Mouse (Mus musculus): ENCODE data around the gene Ngef. TPM values are rescaled to one million over a fixed set of nuclear protein-coding genes. Genes with fewer than 3 reads are reported as not detected.
A peak's percentile ranks its signal among the peaks of the same experiment; 100 is the strongest.

The Ngef gene
- polyA plus RNA-seq, 1 experiment from 2014 or later: 31.8 TPM

DNA sequence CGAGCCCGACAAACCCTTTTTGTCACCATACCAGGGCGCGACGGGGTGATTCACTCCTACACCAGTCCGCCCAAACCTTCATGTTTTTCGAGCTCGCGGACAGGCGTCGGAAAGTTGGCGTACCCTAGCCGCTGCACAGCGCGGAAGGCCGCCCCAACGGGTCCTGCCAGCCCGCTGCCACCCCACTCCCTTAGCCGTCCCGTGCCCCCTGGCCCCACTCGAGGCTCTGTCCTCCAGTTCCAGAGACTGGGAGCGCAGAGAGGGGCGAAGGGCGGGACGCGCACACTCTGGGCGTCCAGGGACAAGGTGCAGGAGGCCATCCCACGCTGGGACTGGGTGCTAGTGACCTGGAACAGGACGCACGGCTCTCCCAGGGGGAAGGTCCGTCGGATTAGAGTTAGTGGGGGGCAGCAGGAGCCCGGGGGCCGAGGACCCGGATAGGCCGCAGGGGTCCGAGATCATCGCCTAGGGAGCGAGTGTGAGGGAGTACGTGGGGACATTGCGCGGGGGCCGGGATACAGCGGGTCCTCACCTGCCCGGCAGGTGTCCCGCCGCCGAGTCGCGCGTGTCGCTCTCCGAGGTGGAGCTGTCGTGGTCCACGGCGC, 64.0 kb downstream of the Ngef start, which contains the start of gene Neu2:
Gene Neu2 (plus strand): TSS at position 329 of the 605 bp plus-strand sequence.
- Histone ChIP-seq H3K4me2 (ENCODE audit: low read length) (peak within 1 kb of the TSS; percentile 87), H3K4me1 (ENCODE audit: control insufficient read depth, insufficient read depth, low read length) (peaks cover 10% of the 10 kb centered on the region), H3K27ac (ENCODE audit: low read length) (peak within 1 kb of the TSS; percentile 54), H3K9ac (ENCODE audit: low read depth, low read length) (peak within 1 kb of the TSS; percentile 77), H3K27me3 (ENCODE audit: control insufficient read depth, insufficient read depth, low read depth, low read length) (peaks cover 5% of the 10 kb centered on the region), H3K4me3 (ENCODE audit: low read depth, low read length) (peak within 1 kb of the TSS; percentile 67), H3K9me3 (replicated peaks; ENCODE audit: control insufficient read depth, low read length, poor library complexity, severe bottlenecking) (no peaks in the 10 kb centered on the region), H3K36me3 (ENCODE audit: control insufficient read depth, insufficient read depth, low read length) (no peaks in the 10 kb centered on the region)
- WGBS: 1% methylated on average over 51 of the region's 56 CpGs
- peak; percentile 70 for ATAC-seq

DNA sequence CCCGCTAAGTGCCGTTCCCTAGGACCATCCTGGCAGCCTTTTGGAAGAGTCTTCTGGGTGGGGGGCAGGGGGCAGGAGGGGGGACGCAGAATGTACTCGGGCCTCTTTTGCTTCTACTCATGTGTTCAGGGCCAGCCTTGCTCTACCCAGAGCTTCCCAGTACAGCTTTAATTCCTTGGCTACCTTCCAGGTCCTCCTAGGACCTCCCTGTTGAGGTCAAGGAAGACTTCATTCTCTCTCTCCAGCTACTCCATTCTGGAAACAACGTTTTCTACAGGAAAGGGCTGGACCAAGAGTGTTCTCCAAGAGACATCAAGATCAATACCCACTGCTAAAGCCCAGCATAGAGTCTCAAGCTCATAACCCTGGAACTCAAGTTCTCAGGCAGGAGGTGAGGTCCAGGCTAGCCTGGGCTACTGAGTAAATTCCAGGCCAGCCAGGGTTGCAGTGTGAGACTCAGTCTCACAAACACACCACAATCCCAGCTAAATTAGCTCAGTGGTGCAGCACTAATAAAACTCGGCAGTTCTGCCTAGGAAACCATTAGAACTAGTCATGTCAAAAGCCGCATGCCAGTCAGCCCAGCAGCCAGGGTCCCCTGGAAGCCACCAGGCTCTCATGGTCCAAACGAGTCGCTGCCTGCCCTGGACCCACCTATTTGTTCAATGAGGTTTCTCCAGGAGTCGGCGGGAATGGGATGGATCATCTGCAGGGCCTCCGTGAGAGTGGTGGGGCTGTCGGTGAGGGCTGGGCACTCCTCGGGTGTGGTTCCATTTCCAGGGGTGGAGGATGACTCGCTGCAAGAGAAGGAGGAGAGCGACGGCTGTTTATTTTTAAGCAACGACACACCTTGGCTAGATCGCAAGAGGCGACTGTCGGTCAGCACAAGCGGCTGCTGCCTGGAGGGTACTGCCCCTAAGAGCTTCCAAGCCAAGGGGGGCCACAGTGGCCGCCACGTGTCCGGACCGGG, 64.8 kb downstream of the Ngef start:
- H3K4me1 ChIP-seq (ENCODE audit: control insufficient read depth, insufficient read depth, low read length): peaks cover 10% of the 10 kb centered on the region
- 21% methylated on average over 26 of the region's 26 CpGs for WGBS
- no peaks in the 10 kb centered on the region for H3K9me3 ChIP-seq (replicated peaks; ENCODE audit: control insufficient read depth, low read length, poor library complexity, severe bottlenecking)
- no peak overlapping the region for H3K27ac ChIP-seq (ENCODE audit: low read length)
- H3K4me3 ChIP-seq (ENCODE audit: low read depth, low read length): peak overlapping the region; percentile 67
- H3K27me3 ChIP-seq (ENCODE audit: control insufficient read depth, insufficient read depth, low read depth, low read length): peaks cover 5% of the 10 kb centered on the region
- H3K4me2 ChIP-seq (ENCODE audit: low read length): peak overlapping the region; percentile 87
- H3K9ac ChIP-seq (ENCODE audit: low read depth, low read length): peak overlapping the region; percentile 77
- no peaks in the 10 kb centered on the region for H3K36me3 ChIP-seq (ENCODE audit: control insufficient read depth, insufficient read depth, low read length)
- no peak for ATAC-seq

DNA sequence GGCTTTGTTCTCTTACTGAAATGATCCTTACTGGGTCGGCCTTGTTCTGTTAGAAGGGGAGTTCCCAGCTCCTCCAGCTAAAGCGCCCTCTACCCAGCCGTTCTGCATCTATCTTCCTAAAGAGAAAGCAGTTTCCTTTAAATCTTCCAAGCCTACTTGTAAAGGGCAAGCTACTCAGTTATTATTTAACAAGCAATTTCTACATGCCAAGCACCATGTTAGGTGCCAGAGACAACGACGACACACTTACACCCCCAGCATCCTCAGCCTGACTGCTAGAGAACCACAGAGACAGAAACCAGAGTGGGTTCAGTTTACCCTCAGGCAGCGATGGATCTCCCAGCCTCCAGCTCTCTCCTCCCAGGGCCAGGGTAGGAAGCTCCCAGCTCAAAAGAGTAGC, 65.8 kb downstream of the Ngef start:
- Histone ChIP-seq H3K4me2 (ENCODE audit: low read length) (no peak overlapping the region), H3K4me3 (ENCODE audit: low read depth, low read length) (no peak overlapping the region), H3K36me3 (ENCODE audit: control insufficient read depth, insufficient read depth, low read length) (no peaks in the 10 kb centered on the region), H3K9ac (ENCODE audit: low read depth, low read length) (no peak overlapping the region), H3K27ac (ENCODE audit: low read length) (no peak overlapping the region), H3K27me3 (ENCODE audit: control insufficient read depth, insufficient read depth, low read depth, low read length) (peaks cover 5% of the 10 kb centered on the region), H3K4me1 (ENCODE audit: control insufficient read depth, insufficient read depth, low read length) (peaks cover 10% of the 10 kb centered on the region), H3K9me3 (replicated peaks; ENCODE audit: control insufficient read depth, low read length, poor library complexity, severe bottlenecking) (no peaks in the 10 kb centered on the region)
- ATAC-seq: no peak
- WGBS: 58% methylated on average over 6 of the region's 6 CpGs

DNA sequence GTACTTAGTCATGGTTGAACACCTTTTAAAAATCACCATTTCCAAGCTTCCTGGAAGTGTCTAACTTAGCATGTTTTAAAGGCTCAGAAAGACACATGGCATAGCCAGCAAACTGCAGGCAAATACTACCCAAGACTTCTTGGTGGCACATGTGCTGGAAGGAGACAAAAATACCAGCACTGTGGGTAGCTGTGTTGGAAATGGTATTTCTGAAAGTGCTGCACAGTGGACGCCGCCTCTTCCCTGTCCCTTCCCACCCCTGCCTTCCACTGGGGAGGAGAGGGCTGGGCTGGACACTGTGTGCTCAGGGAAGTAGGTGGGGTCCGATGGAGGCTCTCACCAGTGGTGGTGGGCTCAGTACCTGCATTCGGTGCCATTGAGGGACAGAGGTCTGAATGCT, 68.1 kb downstream of the Ngef start:
- H3K9ac ChIP-seq (ENCODE audit: low read depth, low read length): no peak overlapping the region
- H3K4me2 ChIP-seq (ENCODE audit: low read length): no peak overlapping the region
- H3K4me1 ChIP-seq (ENCODE audit: control insufficient read depth, insufficient read depth, low read length): peaks cover 5% of the 10 kb centered on the region; the same call in 1 of the 2 replicates
- 95% methylated on average over 4 of the region's 4 CpGs for WGBS
- no peak overlapping the region for H3K27ac ChIP-seq (ENCODE audit: low read length)
- no peaks in the 10 kb centered on the region for H3K36me3 ChIP-seq (ENCODE audit: control insufficient read depth, insufficient read depth, low read length)
- no peaks in the 10 kb centered on the region for H3K9me3 ChIP-seq (replicated peaks; ENCODE audit: control insufficient read depth, low read length, poor library complexity, severe bottlenecking)
- no peak overlapping the region for H3K4me3 ChIP-seq (ENCODE audit: low read depth, low read length)
- no peak for ATAC-seq
- peaks cover 5% of the 10 kb centered on the region for H3K27me3 ChIP-seq (ENCODE audit: control insufficient read depth, insufficient read depth, low read depth, low read length)

DNA sequence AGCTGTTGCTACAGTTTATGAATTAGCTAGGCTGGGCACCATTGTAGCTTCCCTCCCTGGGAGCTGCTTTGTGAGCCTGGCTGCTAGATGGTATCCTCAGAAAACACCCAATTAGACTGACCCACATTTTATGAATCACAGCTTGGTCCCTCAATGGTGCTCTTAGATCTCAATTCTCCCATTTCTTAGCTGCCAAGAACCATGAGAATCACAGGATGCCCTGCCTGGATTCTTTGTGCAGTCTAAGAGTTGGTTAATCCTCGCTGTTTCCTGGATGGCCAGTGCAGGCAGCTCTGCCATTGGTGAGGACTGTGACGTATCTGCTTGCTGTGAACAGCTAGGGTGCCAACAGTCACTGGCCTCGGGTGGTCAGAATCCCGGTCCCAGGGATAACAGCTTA, 80.1 kb downstream of the Ngef start:
- no peaks in the 10 kb centered on the region for H3K4me1 ChIP-seq (ENCODE audit: control insufficient read depth, insufficient read depth, low read length)
- H3K36me3 ChIP-seq (ENCODE audit: control insufficient read depth, insufficient read depth, low read length): no peaks in the 10 kb centered on the region; the same call in 1 of the 2 replicates
- H3K27me3 ChIP-seq (ENCODE audit: control insufficient read depth, insufficient read depth, low read depth, low read length): no peaks in the 10 kb centered on the region
- H3K4me3 ChIP-seq (ENCODE audit: low read depth, low read length): no peak overlapping the region
- no peak overlapping the region for H3K27ac ChIP-seq (ENCODE audit: low read length)
- no peaks in the 10 kb centered on the region; the same call in 1 of the 2 replicates for H3K9me3 ChIP-seq (replicated peaks; ENCODE audit: control insufficient read depth, low read length, poor library complexity, severe bottlenecking)
- WGBS: 60% methylated on average over 4 of the region's 4 CpGs
- no peak overlapping the region for H3K9ac ChIP-seq (ENCODE audit: low read depth, low read length)
- H3K4me2 ChIP-seq (ENCODE audit: low read length): no peak overlapping the region
- ATAC-seq: no peak

DNA sequence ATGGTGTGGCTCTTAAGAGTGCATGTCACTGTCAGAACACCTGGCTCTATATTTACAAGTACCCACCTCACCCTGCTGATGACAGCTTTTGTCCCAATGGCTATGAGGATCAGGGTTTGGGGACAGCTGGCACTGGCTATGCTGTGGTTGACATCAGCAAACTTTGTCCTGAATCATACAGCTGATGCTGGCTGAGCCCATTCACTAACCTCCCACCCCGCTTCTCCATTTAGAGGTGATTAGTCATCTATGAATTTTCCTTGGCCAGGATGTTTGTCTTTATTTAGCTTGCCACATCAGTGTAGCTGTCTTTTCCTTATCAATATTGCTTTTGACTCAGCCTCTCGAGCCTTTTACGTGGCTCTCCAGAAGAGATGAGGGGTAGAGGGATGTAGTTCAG, 81.4 kb downstream of the Ngef start:
- Histone ChIP-seq H3K4me3 (ENCODE audit: low read depth, low read length) (no peak overlapping the region), H3K36me3 (ENCODE audit: control insufficient read depth, insufficient read depth, low read length) (peaks cover 2% of the 10 kb centered on the region), H3K9me3 (replicated peaks; ENCODE audit: control insufficient read depth, low read length, poor library complexity, severe bottlenecking) (no peaks in the 10 kb centered on the region; the same call in 1 of the 2 replicates), H3K27me3 (ENCODE audit: control insufficient read depth, insufficient read depth, low read depth, low read length) (no peaks in the 10 kb centered on the region), H3K27ac (ENCODE audit: low read length) (no peak overlapping the region), H3K4me2 (ENCODE audit: low read length) (no peak overlapping the region), H3K4me1 (ENCODE audit: control insufficient read depth, insufficient read depth, low read length) (no peaks in the 10 kb centered on the region), H3K9ac (ENCODE audit: low read depth, low read length) (no peak overlapping the region)
- 94% methylated on average over 3 of the region's 3 CpGs for whole genome bisulfite sequencing
- no peak for ATAC-seq

DNA sequence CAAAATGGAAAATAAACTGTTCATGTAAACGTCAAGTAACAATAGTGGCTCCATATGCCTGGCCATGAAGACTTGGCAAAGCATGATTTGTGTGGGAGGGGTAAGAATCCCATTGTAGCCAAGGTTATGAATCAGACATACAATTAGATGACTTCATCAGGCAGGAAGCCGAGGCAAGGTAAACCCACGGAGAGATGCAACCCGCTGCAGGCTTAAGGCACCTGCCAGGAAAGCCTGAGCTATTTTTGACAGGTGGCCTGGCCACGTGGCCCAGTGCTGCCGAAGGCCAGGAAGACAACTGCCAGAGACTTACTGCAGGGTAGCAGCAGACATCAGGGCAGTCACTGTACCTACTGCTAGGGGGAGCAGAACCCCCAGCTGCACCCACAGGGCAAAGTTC, 87.3 kb downstream of the Ngef start:
- Histone ChIP-seq H3K4me2 (ENCODE audit: low read length) (no peak overlapping the region), H3K36me3 (ENCODE audit: control insufficient read depth, insufficient read depth, low read length) (peaks cover 5% of the 10 kb centered on the region), H3K4me1 (ENCODE audit: control insufficient read depth, insufficient read depth, low read length) (no peaks in the 10 kb centered on the region), H3K9ac (ENCODE audit: low read depth, low read length) (no peak overlapping the region), H3K4me3 (ENCODE audit: low read depth, low read length) (no peak overlapping the region), H3K27ac (ENCODE audit: low read length) (no peak overlapping the region), H3K27me3 (ENCODE audit: control insufficient read depth, insufficient read depth, low read depth, low read length) (no peaks in the 10 kb centered on the region), H3K9me3 (replicated peaks; ENCODE audit: control insufficient read depth, low read length, poor library complexity, severe bottlenecking) (no peaks in the 10 kb centered on the region)
- WGBS: 83% methylated on average over 6 of the region's 6 CpGs
- no peak for ATAC-seq

DNA sequence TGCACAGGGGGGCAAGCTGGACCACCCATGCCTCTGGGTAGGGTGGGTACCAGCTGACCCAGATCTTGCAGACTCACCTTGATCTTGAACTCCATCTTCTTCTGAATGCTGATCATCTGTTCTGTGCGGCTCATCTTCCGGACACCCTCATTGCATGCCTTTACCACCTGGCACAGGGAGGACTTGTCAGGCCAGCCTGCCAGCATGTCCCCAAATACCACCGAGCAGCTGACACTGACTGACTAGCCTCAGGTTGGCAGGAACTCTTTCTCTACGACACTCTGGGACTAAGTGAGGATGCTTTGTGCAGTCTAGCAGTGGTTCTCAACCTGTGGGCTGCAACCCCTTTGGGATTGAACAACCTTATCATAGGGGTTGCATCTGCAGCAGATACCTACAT, 91.1 kb downstream of the Ngef start:
- Histone ChIP-seq H3K9ac (ENCODE audit: low read depth, low read length) (no peak overlapping the region), H3K27ac (ENCODE audit: low read length) (no peak overlapping the region), H3K9me3 (replicated peaks; ENCODE audit: control insufficient read depth, low read length, poor library complexity, severe bottlenecking) (no peaks in the 10 kb centered on the region), H3K4me1 (ENCODE audit: control insufficient read depth, insufficient read depth, low read length) (no peaks in the 10 kb centered on the region), H3K4me2 (ENCODE audit: low read length) (no peak overlapping the region), H3K4me3 (ENCODE audit: low read depth, low read length) (no peak overlapping the region), H3K27me3 (ENCODE audit: control insufficient read depth, insufficient read depth, low read depth, low read length) (no peaks in the 10 kb centered on the region), H3K36me3 (ENCODE audit: control insufficient read depth, insufficient read depth, low read length) (peaks cover 8% of the 10 kb centered on the region)
- no peak for ATAC-seq
- 93% methylated on average over 4 of the region's 4 CpGs for WGBS
